Mouse (Mus musculus): ENCODE data around the gene Ninj2.
"Not testable (repeated sequence)": the region's sequence is repeated elsewhere in the genome, so short reads cannot be mapped to it uniquely, and the experiment has no call there.

Ninj2 gene

DNA sequence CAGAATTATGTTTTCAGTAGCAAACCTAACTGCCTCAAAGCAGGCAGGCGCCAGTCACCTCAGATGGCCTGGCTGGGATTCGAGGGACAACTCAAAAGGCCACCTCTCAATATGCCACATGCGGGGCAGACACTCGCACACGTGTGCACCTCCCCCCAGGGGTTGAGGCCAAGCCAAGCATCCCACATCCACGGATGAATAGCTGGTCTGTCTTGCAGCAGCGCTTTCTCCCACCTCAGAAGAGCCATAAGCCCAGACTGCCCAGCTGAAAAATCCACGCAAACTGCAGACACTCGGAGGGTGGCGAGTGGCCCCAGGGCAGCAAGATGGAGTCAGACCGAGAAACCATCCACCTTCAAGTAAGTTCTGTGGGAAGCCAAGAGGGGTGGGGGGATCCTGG, at the start of gene Ninj2:
Ninj2 (plus strand) TSS at position 251 of the 400 bp plus-strand sequence.
- DNase-seq (ENCODE audit: low spot score), result no peak

DNA sequence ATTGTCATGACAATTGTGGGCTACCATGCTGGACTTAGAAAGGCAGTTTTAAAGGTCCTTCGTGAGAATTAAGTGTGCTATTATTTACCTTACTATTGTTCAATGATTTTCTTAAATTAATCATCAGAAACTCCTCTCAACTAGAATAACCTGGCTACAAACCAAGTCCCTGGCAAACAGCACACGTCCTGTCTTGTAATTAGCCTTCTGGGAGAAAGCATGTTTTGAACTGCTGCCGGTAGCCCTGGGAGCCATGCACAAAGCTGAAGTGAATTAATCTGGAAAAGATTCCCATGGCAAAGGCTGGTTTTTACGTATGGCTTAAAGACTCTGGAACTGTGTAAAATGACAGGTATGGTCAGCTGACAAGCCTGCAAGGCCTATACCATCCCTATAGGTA, 47.7 kb upstream of the Ninj2 start:
- no peak for DNase-seq (ENCODE audit: low spot score)

DNA sequence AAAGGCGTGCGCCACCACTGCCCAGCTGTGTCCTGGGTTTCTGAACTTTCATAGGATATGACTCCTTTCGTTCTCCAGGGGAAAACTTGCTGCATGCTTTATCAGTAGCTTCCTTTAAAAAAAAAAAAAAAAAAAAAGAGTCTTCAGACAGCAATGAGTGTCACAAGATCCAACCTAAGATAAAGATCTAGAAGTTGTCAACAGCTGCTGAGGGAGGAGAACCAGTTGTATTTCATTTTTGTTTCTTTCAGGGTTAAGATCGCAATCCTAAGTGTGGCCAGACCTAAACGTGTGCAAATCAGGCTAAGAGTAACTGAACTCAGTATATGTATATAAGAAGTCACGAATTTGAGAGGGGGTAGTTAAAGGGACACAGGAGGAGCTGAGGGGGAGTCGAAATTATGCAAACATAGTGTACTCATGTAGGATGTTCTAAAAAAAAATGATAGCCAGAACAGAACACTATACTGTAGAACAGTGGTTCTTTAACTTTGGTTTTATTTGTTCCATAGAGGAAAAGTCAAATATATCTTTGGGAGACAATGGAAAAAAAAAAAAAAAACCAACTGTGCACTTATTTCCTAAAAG, 45.4 kb upstream of the Ninj2 start:
- no peak for DNase-seq (ENCODE audit: low spot score)

DNA sequence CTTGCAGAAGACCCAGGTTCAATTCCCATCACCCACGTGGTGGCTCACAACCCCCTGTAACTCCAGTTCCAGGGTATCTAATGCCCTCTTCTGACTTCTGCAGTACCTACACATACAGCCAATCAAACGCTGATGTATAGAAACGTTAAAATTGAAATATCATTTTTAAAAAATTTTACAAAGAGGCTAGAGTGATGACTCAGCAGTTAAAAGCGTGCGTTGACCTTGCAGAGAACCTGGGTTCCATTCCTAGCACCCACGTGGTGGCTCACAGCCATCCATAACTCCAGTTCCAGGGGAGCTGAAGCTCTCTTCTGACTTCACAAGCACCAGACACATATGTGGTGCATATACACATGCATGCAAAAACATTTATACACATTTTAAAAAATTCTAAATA, 38.7 kb upstream of the Ninj2 start:
- no peak for DNase-seq (ENCODE audit: low spot score)

DNA sequence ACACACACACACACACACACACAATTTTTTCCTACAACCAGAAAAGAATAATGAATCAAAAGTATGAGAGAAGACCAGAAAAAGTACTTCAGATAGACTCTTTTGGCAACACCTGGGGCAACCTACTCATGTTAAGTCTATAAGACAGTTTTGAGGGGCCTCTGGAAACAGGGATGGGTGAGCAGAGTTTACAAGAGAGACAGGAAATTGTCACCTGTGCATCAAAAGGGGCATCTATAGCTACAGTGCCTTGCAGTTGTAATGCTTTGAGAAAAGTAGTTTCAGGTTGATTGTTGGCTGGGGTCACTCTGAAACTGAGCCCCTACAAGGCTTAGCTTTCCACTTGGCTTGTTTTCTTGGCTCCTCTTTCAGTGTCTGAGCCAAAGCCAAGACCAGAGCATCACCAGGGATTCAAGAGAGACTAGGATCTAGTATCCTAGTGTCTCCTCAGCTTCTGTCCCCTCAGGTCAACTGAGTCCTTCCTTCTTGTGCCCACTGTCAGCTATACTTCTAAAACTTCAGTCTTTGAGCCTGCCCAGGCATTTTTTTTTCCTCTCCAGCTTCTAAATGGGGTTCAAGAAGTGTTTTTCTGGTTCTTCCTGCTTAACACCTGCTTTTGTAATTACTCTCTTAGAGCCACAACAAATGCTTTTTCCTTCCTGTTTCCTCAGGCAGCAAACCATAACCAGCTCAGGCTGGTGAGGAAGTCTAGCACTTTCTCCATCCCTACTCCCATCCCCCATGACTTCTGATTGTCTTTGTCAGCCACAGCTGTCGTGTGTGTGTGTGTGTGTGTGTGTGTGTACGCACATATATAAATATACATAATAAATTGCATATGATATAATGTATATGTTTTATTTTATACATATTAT, 37.2 kb upstream of the Ninj2 start:
- peak; percentile 26 for DNase-seq (ENCODE audit: low spot score)

DNA sequence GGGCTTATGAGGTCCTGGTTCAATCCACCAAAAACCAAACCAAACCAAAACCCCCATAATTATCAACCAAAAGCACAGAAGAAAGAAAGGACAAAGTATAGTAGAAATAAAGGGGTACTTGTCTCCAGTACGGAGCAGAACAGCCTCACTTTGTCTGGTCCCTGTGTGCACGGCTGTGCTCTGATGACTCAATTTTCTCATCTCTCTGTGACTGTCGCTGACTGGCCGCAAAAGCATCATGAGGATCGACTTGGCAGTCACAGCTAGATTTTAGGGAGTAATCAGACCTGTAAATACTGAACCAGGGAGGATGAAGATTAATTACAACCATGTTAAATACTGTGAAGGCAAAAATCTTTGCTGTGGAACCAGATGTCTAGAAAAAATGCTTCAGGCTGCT, 30.2 kb upstream of the Ninj2 start:
- DNase-seq (ENCODE audit: low spot score), result no peak

DNA sequence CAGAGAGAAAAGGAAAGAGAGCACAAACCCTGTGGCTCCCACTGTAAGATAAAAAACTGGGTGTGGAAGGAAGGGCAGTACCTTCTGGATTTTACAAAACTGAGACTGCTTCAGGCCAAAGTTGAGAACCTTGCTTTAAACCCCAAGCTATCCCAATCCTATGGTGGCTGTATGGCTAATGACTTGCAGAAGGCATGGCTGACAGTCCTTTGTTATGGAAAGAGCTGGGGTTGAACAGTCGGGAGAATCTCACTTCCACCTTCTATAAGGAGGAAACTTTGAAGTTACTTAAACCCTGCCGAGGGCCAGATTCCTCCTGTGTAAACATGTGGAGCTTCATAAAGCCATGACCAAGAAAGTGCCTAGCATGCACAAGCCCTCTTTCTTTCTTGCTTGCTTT, 28.5 kb upstream of the Ninj2 start:
- no peak for DNase-seq (ENCODE audit: low spot score)

DNA sequence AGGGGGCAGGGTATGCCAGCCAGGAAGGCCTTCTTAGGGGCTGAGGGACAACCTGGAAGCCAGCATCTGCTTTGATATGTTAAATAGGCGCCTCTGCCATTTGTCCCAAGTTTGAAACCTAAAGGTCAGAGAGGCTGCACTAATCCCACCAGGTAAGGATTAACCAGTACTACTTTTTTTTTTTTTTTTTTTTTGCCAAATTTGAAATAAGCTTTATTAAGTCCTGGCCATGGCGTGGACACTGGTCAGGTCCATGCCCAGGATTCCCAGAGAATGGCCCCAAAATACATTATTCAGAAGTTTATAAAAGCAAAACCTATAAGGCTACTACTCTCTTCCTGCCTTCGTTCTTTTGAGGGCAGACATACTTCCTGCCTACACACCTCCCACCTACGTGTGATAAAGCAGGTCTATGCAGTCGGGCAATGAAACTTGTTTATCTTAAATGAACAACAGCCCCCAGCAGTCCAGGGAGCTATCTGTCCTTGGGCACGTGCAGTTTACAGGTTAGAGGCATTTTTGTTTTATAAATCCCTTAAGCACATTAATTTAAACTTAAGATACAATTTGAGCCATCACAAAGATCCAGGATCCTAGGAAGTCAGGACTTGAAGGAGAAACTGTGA, 27.5 kb upstream of the Ninj2 start:
- no peak for DNase-seq (ENCODE audit: low spot score)

DNA sequence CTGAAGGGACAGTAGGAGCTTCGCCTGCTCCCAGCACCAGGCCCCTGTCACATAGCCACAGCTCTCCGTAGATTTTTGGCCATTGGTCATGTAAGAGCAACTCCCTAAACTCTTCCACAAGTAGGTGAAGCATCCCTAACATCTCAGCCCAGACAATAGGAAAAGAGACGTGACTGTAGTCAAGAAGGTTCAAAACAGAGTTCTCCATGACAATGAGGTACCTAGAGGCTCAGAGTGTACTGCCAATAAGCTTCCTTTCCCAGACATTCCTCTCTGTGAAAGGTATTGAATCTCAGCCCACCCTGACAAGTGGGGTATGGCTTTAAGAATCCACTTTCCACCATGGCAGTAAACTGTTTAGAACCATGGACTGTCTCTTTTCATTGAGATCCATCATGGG, 23.6 kb upstream of the Ninj2 start:
- no peak for DNase-seq (ENCODE audit: low spot score)

DNA sequence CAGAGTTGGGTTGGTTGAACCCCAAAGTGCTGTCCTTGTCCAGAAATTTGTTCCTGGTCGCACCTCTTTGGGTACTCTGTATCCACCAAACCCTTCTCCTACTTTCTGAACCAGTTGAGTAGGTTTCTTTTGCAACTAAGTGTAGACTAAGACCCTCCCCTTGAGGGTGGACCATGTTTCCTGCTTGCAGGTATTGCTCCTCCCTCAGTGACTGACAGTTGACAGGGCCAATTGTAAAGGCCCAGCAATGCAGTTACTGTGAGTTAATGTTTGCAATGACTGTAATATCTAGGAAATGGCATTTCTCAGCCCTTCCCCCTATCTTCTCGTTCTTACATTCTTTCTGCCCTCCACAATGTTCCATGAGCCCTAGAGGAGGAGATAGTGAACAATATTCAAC, 20.5 kb upstream of the Ninj2 start:
- DNase-seq (ENCODE audit: low spot score), result no peak

DNA sequence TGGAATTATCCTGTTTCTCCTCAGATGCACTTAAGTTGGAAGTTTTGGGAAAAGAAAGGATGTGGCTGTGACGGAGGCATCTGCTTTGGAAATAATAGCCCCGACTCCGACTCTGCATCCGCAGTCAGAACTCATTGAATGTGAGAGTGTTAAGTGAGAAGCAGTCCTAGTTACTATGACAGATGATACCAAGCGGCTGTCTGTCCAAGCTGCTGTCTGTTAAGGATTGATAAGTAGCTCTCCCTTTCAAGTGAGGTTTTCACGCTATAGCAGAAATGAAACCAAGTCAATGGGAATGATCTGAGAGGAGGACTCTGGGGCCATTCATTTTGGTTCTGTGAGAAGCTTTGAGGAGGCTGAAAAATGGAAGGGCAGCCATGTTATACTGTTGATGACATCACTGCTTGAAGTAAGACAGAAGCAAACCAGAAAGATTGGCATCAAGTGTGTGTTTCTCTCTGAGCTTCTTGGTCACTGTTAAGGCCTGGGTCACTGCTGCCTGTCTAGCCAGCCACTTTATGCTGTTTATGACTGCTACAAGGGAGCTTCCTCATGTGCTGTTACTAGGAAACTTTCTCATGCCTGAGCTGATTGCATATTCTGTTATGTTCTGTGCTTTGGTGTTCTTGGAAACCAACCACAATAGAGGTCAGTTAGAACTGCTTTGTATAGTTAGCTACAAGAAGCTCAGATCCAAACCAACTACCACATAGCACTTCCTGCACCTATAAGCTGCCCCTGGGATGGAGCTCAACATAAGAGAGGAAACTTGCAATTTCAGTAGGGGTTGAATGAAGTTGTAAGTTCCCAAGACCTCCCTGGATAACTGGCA, 16.3 kb upstream of the Ninj2 start:
- DNase-seq (ENCODE audit: low spot score), result no peak

DNA sequence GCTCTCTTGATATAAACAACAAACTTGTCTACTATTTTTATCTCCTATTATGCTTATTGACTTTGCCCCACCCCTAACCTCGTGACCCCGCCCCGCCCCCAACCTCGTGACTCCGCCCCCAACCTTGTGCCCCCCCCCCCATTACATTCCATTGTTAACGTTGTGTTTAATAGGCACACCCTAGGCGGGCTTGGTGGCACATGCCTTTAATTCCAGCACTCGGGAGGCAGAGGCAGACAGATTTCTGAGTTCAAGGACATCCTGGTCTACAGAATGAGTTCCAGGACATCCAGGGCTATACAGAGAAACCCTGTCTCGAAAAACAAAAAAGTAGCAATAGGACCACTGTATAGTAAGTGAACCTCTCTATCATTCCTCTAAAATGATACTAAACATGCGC, 13.6 kb upstream of the Ninj2 start:
- DNase-seq (ENCODE audit: low spot score), result no peak

DNA sequence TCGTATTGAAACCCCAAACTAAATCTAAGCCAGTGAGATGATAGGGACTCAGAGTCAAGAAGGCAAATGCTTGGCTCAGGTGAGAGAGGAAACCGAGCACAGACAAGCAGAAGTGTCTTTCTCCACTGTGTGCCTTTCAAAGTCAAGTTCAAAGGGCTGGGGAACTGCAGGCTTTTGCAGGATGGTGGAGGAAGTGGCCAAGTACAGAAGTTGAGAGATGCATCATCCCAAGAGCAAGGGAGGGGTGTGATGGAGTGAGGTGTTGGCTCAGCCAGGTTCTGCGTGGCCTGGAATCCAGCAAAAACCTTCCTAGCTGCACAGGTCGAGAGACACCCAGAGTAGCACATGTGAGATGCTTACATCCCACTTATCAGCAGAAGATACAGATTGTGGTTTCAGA, 11.6 kb upstream of the Ninj2 start:
- no peak for DNase-seq (ENCODE audit: low spot score)

DNA sequence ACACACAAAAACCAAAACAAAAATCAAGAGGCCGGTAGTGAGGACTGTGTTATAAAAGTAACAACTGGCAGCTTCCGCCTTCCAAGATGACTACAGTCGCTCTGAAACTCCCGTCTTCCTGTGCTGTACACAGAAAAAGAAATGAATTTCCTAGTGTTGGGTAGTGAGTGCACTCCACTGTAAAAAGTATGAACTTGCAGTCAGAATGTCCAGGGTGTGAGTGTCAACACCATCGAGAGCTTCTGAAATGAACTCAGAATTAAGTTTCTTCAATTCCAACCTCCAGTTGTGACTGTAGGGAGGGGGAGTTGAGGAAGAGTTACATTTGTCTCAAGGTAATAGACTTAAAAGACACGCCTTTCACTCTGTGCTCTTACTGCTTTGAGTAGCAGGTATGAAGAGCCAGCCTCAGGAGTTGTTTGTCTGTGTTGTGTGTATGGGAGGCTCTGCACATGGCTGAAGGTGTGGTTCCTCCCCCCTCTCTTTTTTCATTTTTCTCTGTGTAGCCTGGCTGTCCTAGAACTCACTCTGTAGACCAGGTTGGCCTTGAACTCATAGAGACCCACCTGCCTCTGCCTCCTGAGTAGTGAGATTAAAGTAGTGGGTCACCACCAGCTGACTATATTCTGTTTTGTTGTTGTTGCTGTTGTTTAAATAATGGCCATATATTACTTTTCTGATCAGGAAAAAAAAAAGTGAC, 10.7 kb upstream of the Ninj2 start:
- no peak for DNase-seq (ENCODE audit: low spot score)

DNA sequence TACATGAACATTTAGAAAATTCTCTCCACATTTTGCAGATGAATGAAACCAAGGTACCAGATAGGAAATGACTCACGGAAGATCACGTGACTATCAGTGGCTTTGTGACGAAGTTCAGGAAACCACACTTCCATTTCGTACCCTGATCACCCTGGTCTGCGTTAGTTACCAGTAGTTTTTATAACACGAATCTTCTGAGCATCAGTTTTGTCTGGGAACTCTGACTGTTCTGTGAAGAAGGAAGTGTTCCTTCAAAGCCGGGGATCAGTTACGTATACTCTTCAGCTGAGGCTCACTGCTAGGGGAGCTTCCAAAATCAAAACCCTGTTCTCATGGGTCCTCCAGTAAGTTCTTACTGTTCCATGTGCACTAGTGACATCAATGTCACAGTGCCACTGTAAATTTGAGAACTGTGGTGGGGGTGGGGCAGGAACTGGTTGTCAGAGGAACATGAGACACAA, 10.2 kb upstream of the Ninj2 start:
- peak; percentile 39 for DNase-seq (ENCODE audit: low spot score)

DNA sequence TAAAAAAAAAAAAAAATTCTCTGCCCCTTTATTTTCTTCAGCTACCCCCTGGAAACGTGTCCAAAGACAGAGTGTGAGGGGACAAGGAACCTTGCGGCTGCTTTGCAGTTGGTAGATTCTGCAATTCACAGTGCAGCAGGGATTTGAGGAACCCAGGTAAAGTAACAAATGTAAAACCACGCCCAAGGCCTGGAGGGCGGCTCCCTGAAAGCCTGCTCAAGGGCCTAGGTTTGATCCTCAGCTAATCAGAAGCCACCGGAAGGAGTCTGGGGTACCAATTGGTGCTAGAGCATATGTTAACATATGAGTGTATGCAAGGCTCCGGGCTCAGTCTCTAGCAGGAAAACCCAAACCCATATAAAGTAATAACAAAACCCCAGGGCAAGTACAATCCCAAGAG, 9.7 kb upstream of the Ninj2 start:
- no peak for DNase-seq (ENCODE audit: low spot score)

DNA sequence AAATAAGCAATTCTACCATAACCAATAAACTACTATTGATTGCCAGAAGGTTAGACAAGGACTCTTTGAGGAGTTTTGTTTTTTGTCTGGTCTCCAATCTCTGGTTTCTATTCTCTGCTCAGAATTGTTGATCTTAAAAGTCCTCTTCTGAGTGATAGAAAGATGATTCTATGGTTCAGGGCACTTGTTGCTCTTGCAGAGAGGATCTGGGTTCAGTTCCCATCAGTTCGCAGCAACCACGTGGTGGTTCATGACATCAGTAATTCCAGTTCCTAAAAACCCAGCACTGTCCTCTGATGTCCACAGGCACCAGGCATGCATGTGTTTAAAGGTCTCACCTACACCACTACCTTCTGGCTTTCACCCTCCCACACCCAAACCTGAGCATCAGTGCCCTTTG, 8.2 kb upstream of the Ninj2 start:
- DNase-seq (ENCODE audit: low spot score), result no peak

DNA sequence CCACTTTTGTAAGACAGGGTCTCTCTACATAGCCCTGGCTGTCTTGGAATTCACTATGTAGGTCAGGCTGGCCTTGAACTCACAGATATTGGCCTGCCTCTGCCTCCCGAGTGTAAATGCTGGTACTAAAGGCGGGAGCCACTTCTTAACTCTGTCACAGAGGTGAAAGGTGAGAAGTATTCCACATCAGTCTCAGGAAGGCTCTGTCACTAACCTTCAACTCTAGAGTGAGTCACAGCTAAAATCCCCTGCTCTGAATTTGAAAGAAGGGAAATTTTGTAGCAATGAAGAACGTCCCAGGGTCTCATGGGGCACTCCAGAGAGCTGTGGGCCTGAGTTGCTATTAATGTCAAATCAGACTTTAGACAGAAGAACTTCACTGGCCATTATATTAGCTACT, 7.3 kb upstream of the Ninj2 start:
- no peak for DNase-seq (ENCODE audit: low spot score)

DNA sequence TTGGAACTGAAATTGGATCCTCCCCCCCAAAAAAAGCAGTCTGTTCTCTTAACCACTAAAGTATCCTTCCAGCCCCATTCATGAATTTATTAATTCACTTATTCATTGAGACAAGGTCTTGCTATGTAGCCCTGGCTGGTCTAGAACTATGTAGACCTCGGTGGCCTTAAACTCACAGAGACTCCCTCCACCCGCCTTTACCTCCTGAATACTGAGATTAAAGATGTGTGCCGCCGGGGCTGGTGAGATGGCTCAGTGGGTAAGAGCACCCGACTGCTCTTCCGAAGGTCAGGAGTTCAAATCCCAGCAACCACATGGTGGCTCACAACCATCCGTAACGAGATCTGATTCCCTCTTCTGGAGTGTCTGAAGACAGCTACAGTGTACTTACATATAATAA, 6.1 kb upstream of the Ninj2 start:
- not testable (repeated sequence) for DNase-seq (ENCODE audit: low spot score)

DNA sequence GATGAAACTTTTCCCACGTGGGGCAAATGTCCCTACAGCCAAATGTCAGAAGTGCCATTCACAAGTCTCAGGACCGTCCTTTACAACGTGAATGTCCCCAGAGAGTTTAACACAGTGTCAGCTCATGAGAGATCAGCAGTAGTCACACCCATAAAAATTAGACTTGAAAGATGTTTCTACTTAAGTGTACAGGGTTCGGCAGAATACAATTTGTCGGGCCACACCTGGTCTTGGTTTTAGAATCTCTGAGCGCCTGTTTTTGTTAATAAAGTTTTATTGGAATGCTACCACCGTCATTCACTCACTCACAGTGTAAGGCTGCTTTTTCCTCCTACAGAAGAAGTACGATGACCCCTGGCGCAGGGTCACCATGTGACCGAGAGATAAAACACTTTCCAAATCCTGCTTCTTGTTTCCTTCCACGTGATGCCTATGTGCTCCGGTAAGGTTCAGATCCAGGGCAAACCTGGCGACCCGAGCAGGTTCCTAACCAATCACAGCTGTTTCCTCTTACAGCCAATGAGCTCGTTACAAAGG, 2.4 kb upstream of the Ninj2 start:
- no peak for DNase-seq (ENCODE audit: low spot score)

DNA sequence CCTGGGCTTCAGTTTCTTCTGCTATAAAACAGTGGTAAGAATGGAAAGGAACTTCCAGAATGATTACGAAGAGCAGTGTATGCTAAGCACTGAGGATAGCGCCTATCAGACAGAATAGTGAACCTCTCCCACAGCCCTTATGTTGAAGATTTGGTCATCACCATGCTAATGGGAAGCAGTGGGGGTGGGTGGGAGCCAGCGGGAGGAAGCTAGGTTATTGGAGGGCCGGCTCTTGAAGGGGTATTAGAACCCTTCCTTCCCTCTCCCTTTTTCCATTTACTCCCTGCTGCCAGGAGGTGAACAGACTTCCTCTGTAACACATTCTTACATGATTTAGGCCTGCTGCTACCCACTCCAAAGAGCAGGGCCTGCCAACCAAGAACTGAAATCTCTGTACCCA, 1.2 kb upstream of the Ninj2 start:
- no peak for DNase-seq (ENCODE audit: low spot score)
